Mouse (Mus musculus): ENCODE measurements around the gene Bcor.
A peak's percentile ranks its signal among the peaks of the same experiment; 100 is the strongest.

Bcor gene

GRCm38 (mm10) chrX:12159981-12160656, at the start of gene Bcor:
Gene Bcor, minus strand, starts transcription at chrX:12160355.
- peak; percentile 77 for DNase-seq

- DNase-seq = no peak
Measured at GRCm38 (mm10) chrX:12202951-12203350, 42.8 kb upstream of the Bcor start.

GRCm38 (mm10) chrX:12201111-12201510, 41.0 kb upstream of the Bcor start:
- no peak for DNase-seq

GRCm38 (mm10) chrX:12195234-12195919, 35.2 kb upstream of the Bcor start:
- no peak for DNase-seq

GRCm38 (mm10) chrX:12192343-12192742, 32.2 kb upstream of the Bcor start:
- no peak for DNase-seq

- DNase-seq = no peak
Measured at GRCm38 (mm10) chrX:12189511-12189910, 29.4 kb upstream of the Bcor start.

GRCm38 (mm10) chrX:12175198-12175960, 15.2 kb upstream of the Bcor start:
- DNase-seq = peak; percentile 50

GRCm38 (mm10) chrX:12170128-12170527, 10.0 kb upstream of the Bcor start:
- no peak for DNase-seq

- DNase-seq = peak; percentile 46
Measured at GRCm38 (mm10) chrX:12164591-12165529, 4.7 kb upstream of the Bcor start.

GRCm38 (mm10) chrX:12159534-12159881, 647 bp downstream of the Bcor start:
- DNase-seq = no peak

- no peak for DNase-seq
Measured at GRCm38 (mm10) chrX:12158821-12159533, 1.2 kb downstream of the Bcor start.

- peak; percentile 82 for DNase-seq
Measured at GRCm38 (mm10) chrX:12158244-12158820, 1.8 kb downstream of the Bcor start.

- DNase-seq = peak; percentile 80
Measured at GRCm38 (mm10) chrX:12157331-12157930, 2.7 kb downstream of the Bcor start.

GRCm38 (mm10) chrX:12155842-12156291, 4.3 kb downstream of the Bcor start:
- DNase-seq = peak; percentile 56

GRCm38 (mm10) chrX:12155068-12155840, 4.9 kb downstream of the Bcor start:
- DNase-seq = no peak

GRCm38 (mm10) chrX:12153141-12154095, 6.7 kb downstream of the Bcor start:
- DNase-seq = no peak

GRCm38 (mm10) chrX:12151996-12152904, 7.9 kb downstream of the Bcor start:
- DNase-seq = no peak
